9 mouse cellular contexts compared by ENCODE assay signal in the genomic region with DNA sequence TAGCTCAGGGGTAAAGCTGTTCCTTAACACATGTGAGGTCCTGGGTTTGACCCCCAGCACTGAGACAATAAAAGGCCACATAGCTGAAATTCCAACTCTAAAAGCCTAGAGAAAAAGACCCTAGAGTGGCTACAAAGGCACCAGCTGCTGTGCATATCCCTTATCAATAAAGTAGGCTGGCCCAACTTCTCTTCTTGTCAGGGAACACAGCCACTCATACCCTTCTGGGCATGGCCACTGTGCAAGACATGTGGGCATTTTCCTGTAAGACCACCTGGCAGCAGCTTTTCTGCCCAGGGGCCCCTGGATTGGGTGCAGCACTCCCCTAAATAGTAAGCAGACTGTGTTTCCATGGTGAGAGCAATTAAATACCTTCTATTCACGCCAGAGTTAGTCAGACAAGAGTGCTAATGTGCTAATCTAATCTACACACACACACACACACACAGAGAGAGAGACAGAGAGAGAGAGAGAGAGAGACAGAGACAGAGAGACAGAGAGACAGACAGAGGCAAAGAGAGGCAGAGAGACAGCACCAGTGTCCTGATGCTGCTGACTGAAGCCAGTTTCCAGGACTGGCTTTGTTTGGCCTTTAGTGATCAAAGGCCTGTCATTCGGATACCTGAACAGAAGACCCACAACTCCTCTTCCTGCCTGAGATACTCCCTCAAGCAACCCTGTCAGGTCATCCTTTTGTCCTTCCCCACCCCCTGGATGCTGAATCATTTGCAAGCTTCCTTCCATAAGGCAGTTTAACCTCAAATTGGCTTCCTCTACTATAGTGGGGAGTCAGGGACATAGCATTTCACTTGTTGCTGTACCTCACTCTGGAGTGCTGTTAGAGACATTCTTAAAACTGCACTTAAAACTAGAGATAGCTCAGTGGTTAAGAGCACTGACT. TPM values are rescaled to one million over a fixed set of nuclear protein-coding genes. Genes with fewer than 3 reads are reported as not detected.
DNase-seq lines count a peak whose midpoint lies in the region; ATAC-seq and TF ChIP-seq lines count a peak whose summit lies in the region.
"Had no signal": no experiment of that assay in that cellular context is flagged by ENCODE, and none has a peak within 500 bp of the region (broad histone marks: within the 10 kb centered on the region; RNA-seq: fewer than 3 reads in every experiment).

No protein-coding gene starts in this region.

- H3K9me3 ChIP-seq in lung, postnatal 0 days (ENCODE audit: low read length): no peaks in the 10 kb centered on the region
- no peaks in the 10 kb centered on the region for H3K9me3 ChIP-seq in forebrain, embryonic 10.5 days
- H3K9me3 ChIP-seq in liver, embryonic 13.5 days (replicated peaks): no peaks in the 10 kb centered on the region

- no peak for ATAC-seq in lung, postnatal 0 days
- peak; percentile 91 for ATAC-seq in liver, embryonic 13.5 days (ENCODE audit: low read depth)

- peak overlapping the region; percentile 59 for H3K27ac ChIP-seq in lung, postnatal 0 days (ENCODE audit: low read length)
- peak overlapping the region; percentile 84 for H3K27ac ChIP-seq in forebrain, embryonic 10.5 days
- peak overlapping the region; percentile 92 for H3K27ac ChIP-seq in liver, embryonic 13.5 days

- WGBS in lung, postnatal 0 days: 48% methylated on average over 2 of the region's 2 CpGs
- WGBS in lung, adult 2 months: 37% methylated on average over 2 of the region's 2 CpGs
- 7% methylated on average over 2 of the region's 2 CpGs for WGBS in forebrain, embryonic 10.5 days
- WGBS in liver, embryonic 13.5 days (ENCODE audit: insufficient replicate concordance): 11% methylated on average over 2 of the region's 2 CpGs

- H3K4me1 ChIP-seq in lung, postnatal 0 days (ENCODE audit: insufficient read depth, low read depth, low read length): peaks cover 63% of the 10 kb centered on the region; the same call in 1 of the 2 replicates
- peaks cover 45% of the 10 kb centered on the region for H3K4me1 ChIP-seq in lung, adult 2 months (ENCODE audit: control insufficient read depth, insufficient read depth, low read length)
- H3K4me1 ChIP-seq in forebrain, embryonic 10.5 days: peaks cover 91% of the 10 kb centered on the region
- H3K4me1 ChIP-seq in liver, embryonic 13.5 days (replicated peaks): peaks cover 100% of the 10 kb centered on the region

- TF ChIP-seq POLR2A in lung, adult 2 months (IDR thresholded peaks at IDR 0.05; ENCODE audit: borderline replicate concordance, extremely low read depth, low read depth, low read length): no peak

- no peak for DNase-seq in lung, postnatal 0 days (ENCODE audit: low spot score)
- DNase-seq in lung, adult 2 months: no peak
- peak; percentile 69 for DNase-seq in forebrain, embryonic 10.5 days (ENCODE audit: extremely low spot score, low spot score)
- DNase-seq in liver, embryonic 13.5 days: peak; percentile 72
- DNase-seq in urinary bladder, postnatal 25 days (ENCODE audit: low spot score): no peak
- DNase-seq in adrenal gland, adult 8-10 months: no peak
- DNase-seq in frontal cortex, postnatal 25 days (ENCODE audit: low spot score in 2 of 2): no peak
- DNase-seq in kidney, adult 8-10 months: no peak
- DNase-seq: cerebellum, adult 11-12 months had no signal

- H3K4me2 ChIP-seq in lung, postnatal 0 days (replicated peaks; ENCODE audit: low read depth, low read length): no peak overlapping the region
- peak overlapping the region; percentile 64 for H3K4me2 ChIP-seq in liver, embryonic 13.5 days

- H3K36me3 ChIP-seq in lung, postnatal 0 days (ENCODE audit: insufficient read depth, low read length): no peaks in the 10 kb centered on the region
- H3K36me3 ChIP-seq in forebrain, embryonic 10.5 days (replicated peaks): peaks cover 47% of the 10 kb centered on the region
- peaks cover 41% of the 10 kb centered on the region for H3K36me3 ChIP-seq in liver, embryonic 13.5 days

- TF ChIP-seq CTCF in lung, postnatal 0 days (IDR thresholded peaks at IDR 0.05): no peak
- no peak for TF ChIP-seq CTCF in lung, adult 2 months (IDR thresholded peaks at IDR 0.05; ENCODE audit: insufficient read depth, low read length)

- no peaks in the 10 kb centered on the region for H3K27me3 ChIP-seq in lung, postnatal 0 days (replicated peaks; ENCODE audit: insufficient read depth, low read length)
- H3K27me3 ChIP-seq in forebrain, embryonic 10.5 days (ENCODE audit: poor library complexity, severe bottlenecking): no peaks in the 10 kb centered on the region
- H3K27me3 ChIP-seq in liver, embryonic 13.5 days: no peaks in the 10 kb centered on the region

- H3K4me3 ChIP-seq in lung, postnatal 0 days (ENCODE audit: low read depth, low read length): no peak overlapping the region
- no peak overlapping the region for H3K4me3 ChIP-seq in lung, adult 2 months (replicated peaks; ENCODE audit: extremely low read depth, low read depth, low read length)
- H3K4me3 ChIP-seq in forebrain, embryonic 10.5 days: peak overlapping the region; percentile 34
- H3K4me3 ChIP-seq in liver, embryonic 13.5 days (replicated peaks): peak overlapping the region; percentile 33

- TF ChIP-seq EP300 in lung, postnatal 0 days (IDR thresholded peaks at IDR 0.05): no peak

- H3K9ac ChIP-seq in lung, postnatal 0 days (replicated peaks; ENCODE audit: low read depth): no peak overlapping the region
- peak overlapping the region; percentile 53 for H3K9ac ChIP-seq in liver, embryonic 13.5 days

RNA-seq across cellular contexts. Expression of a gene that starts 8.4 kb away (rescaled TPM):
- 202 and 218 TPM in 2 replicates for polyA plus RNA-seq in lung, postnatal 0 days (2015; fragmentation: Nextera tagmentation; extraction: Ambion mirVana)
- polyA plus RNA-seq in lung, adult 2 months (2012; rRNA removed): 314 and 324 TPM in 2 replicates
- 235 and 255 TPM in 2 replicates for polyA plus RNA-seq in forebrain, embryonic 10.5 days (2016; fragmentation: Nextera tagmentation; extraction: Ambion mirVana)
- 116 and 131 TPM in 2 replicates for polyA plus RNA-seq in liver, embryonic 13.5 days (2015; fragmentation: Nextera tagmentation; extraction: Ambion mirVana)
- 100 to 1,000 TPM; 184 to 285 (median 233) TPM for total RNA-seq in adrenal gland, adult 8-10 months (2022)

RNA-seq across cellular contexts. Expression of a gene that starts 27.9 kb away (rescaled TPM):
- polyA plus RNA-seq in lung, postnatal 0 days (2015; fragmentation: Nextera tagmentation; extraction: Ambion mirVana): 287 and 294 TPM in 2 replicates
- polyA plus RNA-seq in lung, adult 2 months (2012; rRNA removed): 175 and 234 TPM in 2 replicates
- polyA plus RNA-seq in forebrain, embryonic 10.5 days (2016; fragmentation: Nextera tagmentation; extraction: Ambion mirVana): 415 and 425 TPM in 2 replicates
- 294 and 308 TPM in 2 replicates for polyA plus RNA-seq in liver, embryonic 13.5 days (2015; fragmentation: Nextera tagmentation; extraction: Ambion mirVana)
- 100 to 1,000 TPM; 232 to 255 (median 240) TPM for total RNA-seq in adrenal gland, adult 8-10 months (2022)

RNA-seq across cellular contexts. Expression of a gene that starts 28.1 kb away (rescaled TPM):
- polyA plus RNA-seq in lung, postnatal 0 days (2015; fragmentation: Nextera tagmentation; extraction: Ambion mirVana): 2.0 and 3.5 TPM in 2 replicates
- 16.7 and 17.0 TPM in 2 replicates for polyA plus RNA-seq in lung, adult 2 months (2012; rRNA removed)
- polyA plus RNA-seq in forebrain, embryonic 10.5 days (2016; fragmentation: Nextera tagmentation; extraction: Ambion mirVana): 10.2 and 13.4 TPM in 2 replicates
- polyA plus RNA-seq in liver, embryonic 13.5 days (2015; fragmentation: Nextera tagmentation; extraction: Ambion mirVana): 27.4 and 29.1 TPM in 2 replicates
- total RNA-seq in adrenal gland, adult 8-10 months (2022): 1 to 10 TPM; 1.4 to 3.9 (median 1.8) TPM

Comparison
In these comparisons a context has a peak if more than half of its experiments do, and no peak if none do; other contexts are left out.
1. DNase-seq: peak in forebrain, embryonic 10.5 days (single experiment) and liver, embryonic 13.5 days (single experiment); none in lung, postnatal 0 days (single experiment), lung, adult 2 months (single experiment), urinary bladder, postnatal 25 days (single experiment), adrenal gland, adult 8-10 months (single experiment), frontal cortex, postnatal 25 days (0 of 2) and kidney, adult 8-10 months (0 of 2).
2. H3K4me3 ChIP-seq: peak in forebrain, embryonic 10.5 days (single experiment) and liver, embryonic 13.5 days (single experiment); none in lung, postnatal 0 days (single experiment) and lung, adult 2 months (single experiment).
3. Peak in every context shown above with its lines, with median percentiles within 50 percentile points of each other: H3K27ac ChIP-seq.